Mouse (Mus musculus): Measurements from ENCODE around the gene Cmss1. TPM values are rescaled to one million over a fixed set of nuclear protein-coding genes. Genes with fewer than 3 reads are reported as not detected.

Gene Cmss1
- polyA plus RNA-seq, 1 experiment, result 26.5 TPM

- Histone ChIP-seq H3K27me3 (ENCODE audit: control insufficient read depth, insufficient read depth, insufficient read length) (no peaks in the 10 kb centered on the region), H3K36me3 (ENCODE audit: control insufficient read depth, insufficient read depth) (no peaks in the 10 kb centered on the region), H3K79me2 (ENCODE audit: control insufficient read depth, insufficient read depth) (peaks cover 31% of the 10 kb centered on the region), H3K4me2 (ENCODE audit: low read depth) (no peak overlapping the region), H3ac (ENCODE audit: control insufficient read depth, insufficient read length) (no peak overlapping the region), H3K4me3 (no peak overlapping the region)
- no peak for TF ChIP-seq MYOG (IDR thresholded peaks at IDR 0.05; ENCODE audit: control insufficient read depth in 1 of 3, insufficient read depth in 1 of 3, insufficient read length in 2 of 3, low read depth in 2 of 3)
- no peak for TF ChIP-seq SRF (IDR thresholded peaks at IDR 0.05; ENCODE audit: control insufficient read depth, insufficient read length, low read depth)
- no peak for TF ChIP-seq REST (IDR thresholded peaks at IDR 0.05; ENCODE audit: insufficient read depth, insufficient read length)
- TF ChIP-seq POLR2AphosphoS2 (IDR thresholded peaks at IDR 0.05; ENCODE audit: insufficient read length, low read depth), result no peak
- no peak for TF ChIP-seq TCF12 (IDR thresholded peaks at IDR 0.05; ENCODE audit: insufficient read depth, poor library complexity, severe bottlenecking)
- no peak for TF ChIP-seq CEBPB (IDR thresholded peaks at IDR 0.05; ENCODE audit: insufficient read depth, poor library complexity, severe bottlenecking)
- TF ChIP-seq MYOD1 (IDR thresholded peaks at IDR 0.05; ENCODE audit: control insufficient read depth in 1 of 3, insufficient read length in 2 of 3, low read depth in 2 of 3), result no peak
- TF ChIP-seq MAX (IDR thresholded peaks at IDR 0.05; ENCODE audit: low read depth), result no peak
- no peak for TF ChIP-seq USF1 (IDR thresholded peaks at IDR 0.05; ENCODE audit: low read depth)
- TF ChIP-seq E2F4 (IDR thresholded peaks at IDR 0.05; ENCODE audit: insufficient read depth), result no peak
Observed at GRCm38 (mm10) chr16:57546355-57546754, 60.3 kb downstream of the Cmss1 start.

- H3ac ChIP-seq (ENCODE audit: control insufficient read depth, insufficient read length), result no peak overlapping the region
- H3K79me2 ChIP-seq (ENCODE audit: control insufficient read depth, insufficient read depth), result peaks cover 12% of the 10 kb centered on the region
- H3K4me3 ChIP-seq, result no peak overlapping the region
- no peak overlapping the region for H3K4me2 ChIP-seq (ENCODE audit: low read depth)
- no peaks in the 10 kb centered on the region for H3K27me3 ChIP-seq (ENCODE audit: control insufficient read depth, insufficient read depth, insufficient read length)
- TF ChIP-seq POLR2AphosphoS2 (IDR thresholded peaks at IDR 0.05; ENCODE audit: insufficient read length, low read depth) (no peak), REST (IDR thresholded peaks at IDR 0.05; ENCODE audit: insufficient read depth, insufficient read length) (no peak), USF1 (IDR thresholded peaks at IDR 0.05; ENCODE audit: low read depth) (no peak), TCF12 (IDR thresholded peaks at IDR 0.05; ENCODE audit: insufficient read depth, poor library complexity, severe bottlenecking) (no peak), TCF3 (IDR thresholded peaks at IDR 0.05; ENCODE audit: insufficient read length, low read depth) (no peak), POLR2A (IDR thresholded peaks at IDR 0.05; ENCODE audit: insufficient read length, low read depth) (no peak), MAX (IDR thresholded peaks at IDR 0.05; ENCODE audit: low read depth) (no peak), SRF (IDR thresholded peaks at IDR 0.05; ENCODE audit: control insufficient read depth, insufficient read length, low read depth) (no peak), MYOG (IDR thresholded peaks at IDR 0.05; ENCODE audit: control insufficient read depth in 1 of 3, insufficient read depth in 1 of 3, insufficient read length in 2 of 3, low read depth in 2 of 3) (no peak), MYOD1 (IDR thresholded peaks at IDR 0.05; ENCODE audit: control insufficient read depth in 1 of 3, insufficient read length in 2 of 3, low read depth in 2 of 3) (no peak)
- no peaks in the 10 kb centered on the region for H3K36me3 ChIP-seq (ENCODE audit: control insufficient read depth, insufficient read depth)
Observed at GRCm38 (mm10) chr16:57544441-57544840, 62.2 kb downstream of the Cmss1 start.

GRCm38 (mm10) chr16:57543243-57543642, 63.4 kb downstream of the Cmss1 start:
- Histone ChIP-seq H3K4me2 (ENCODE audit: low read depth) (no peak overlapping the region), H3ac (ENCODE audit: control insufficient read depth, insufficient read length) (no peak overlapping the region), H3K4me3 (no peak overlapping the region), H3K79me2 (ENCODE audit: control insufficient read depth, insufficient read depth) (peaks cover 2% of the 10 kb centered on the region), H3K27me3 (ENCODE audit: control insufficient read depth, insufficient read depth, insufficient read length) (no peaks in the 10 kb centered on the region), H3K36me3 (ENCODE audit: control insufficient read depth, insufficient read depth) (no peaks in the 10 kb centered on the region)
- no peak for TF ChIP-seq MAX (IDR thresholded peaks at IDR 0.05; ENCODE audit: low read depth)
- TF ChIP-seq TCF12 (IDR thresholded peaks at IDR 0.05; ENCODE audit: insufficient read depth, poor library complexity, severe bottlenecking), result no peak
- no peak for TF ChIP-seq USF1 (IDR thresholded peaks at IDR 0.05; ENCODE audit: low read depth)
- no peak for TF ChIP-seq POLR2A (IDR thresholded peaks at IDR 0.05; ENCODE audit: insufficient read length, low read depth)
- TF ChIP-seq MYOD1 (IDR thresholded peaks at IDR 0.05; ENCODE audit: control insufficient read depth in 1 of 3, insufficient read length in 2 of 3, low read depth in 2 of 3), result no peak
- no peak for TF ChIP-seq REST (IDR thresholded peaks at IDR 0.05; ENCODE audit: insufficient read depth, insufficient read length)
- no peak for TF ChIP-seq POLR2AphosphoS2 (IDR thresholded peaks at IDR 0.05; ENCODE audit: insufficient read length, low read depth)
- no peak for TF ChIP-seq TCF3 (IDR thresholded peaks at IDR 0.05; ENCODE audit: insufficient read length, low read depth)
- no peak for TF ChIP-seq SRF (IDR thresholded peaks at IDR 0.05; ENCODE audit: control insufficient read depth, insufficient read length, low read depth)
- no peak for TF ChIP-seq MYOG (IDR thresholded peaks at IDR 0.05; ENCODE audit: control insufficient read depth in 1 of 3, insufficient read depth in 1 of 3, insufficient read length in 2 of 3, low read depth in 2 of 3)
- TF ChIP-seq CEBPB (IDR thresholded peaks at IDR 0.05; ENCODE audit: insufficient read depth, poor library complexity, severe bottlenecking), result no peak
- no peak for TF ChIP-seq E2F4 (IDR thresholded peaks at IDR 0.05; ENCODE audit: insufficient read depth)

- no peaks in the 10 kb centered on the region for H3K79me2 ChIP-seq (ENCODE audit: control insufficient read depth, insufficient read depth)
- TF ChIP-seq MAX (IDR thresholded peaks at IDR 0.05; ENCODE audit: low read depth), result no peak
- no peak for TF ChIP-seq SRF (IDR thresholded peaks at IDR 0.05; ENCODE audit: control insufficient read depth, insufficient read length, low read depth)
- TF ChIP-seq E2F4 (IDR thresholded peaks at IDR 0.05; ENCODE audit: insufficient read depth), result no peak
- no peak for TF ChIP-seq MYOG (IDR thresholded peaks at IDR 0.05; ENCODE audit: control insufficient read depth in 1 of 3, insufficient read depth in 1 of 3, insufficient read length in 2 of 3, low read depth in 2 of 3)
- TF ChIP-seq POLR2A (IDR thresholded peaks at IDR 0.05; ENCODE audit: insufficient read length, low read depth), result no peak
- TF ChIP-seq MYOD1 (IDR thresholded peaks at IDR 0.05; ENCODE audit: control insufficient read depth in 1 of 3, insufficient read length in 2 of 3, low read depth in 2 of 3), result no peak
- TF ChIP-seq POLR2AphosphoS2 (IDR thresholded peaks at IDR 0.05; ENCODE audit: insufficient read length, low read depth), result no peak
- no peak for TF ChIP-seq TCF12 (IDR thresholded peaks at IDR 0.05; ENCODE audit: insufficient read depth, poor library complexity, severe bottlenecking)
- TF ChIP-seq USF1 (IDR thresholded peaks at IDR 0.05; ENCODE audit: low read depth), result no peak
- TF ChIP-seq REST (IDR thresholded peaks at IDR 0.05; ENCODE audit: insufficient read depth, insufficient read length), result no peak
- no peak for TF ChIP-seq TCF3 (IDR thresholded peaks at IDR 0.05; ENCODE audit: insufficient read length, low read depth)
- TF ChIP-seq CEBPB (IDR thresholded peaks at IDR 0.05; ENCODE audit: insufficient read depth, poor library complexity, severe bottlenecking), result no peak
- H3K27me3 ChIP-seq (ENCODE audit: control insufficient read depth, insufficient read depth, insufficient read length), result no peaks in the 10 kb centered on the region
- H3K4me3 ChIP-seq, result no peak overlapping the region
- no peaks in the 10 kb centered on the region for H3K36me3 ChIP-seq (ENCODE audit: control insufficient read depth, insufficient read depth)
- H3K4me2 ChIP-seq (ENCODE audit: low read depth), result no peak overlapping the region
- no peak overlapping the region for H3ac ChIP-seq (ENCODE audit: control insufficient read depth, insufficient read length)
Observed at GRCm38 (mm10) chr16:57536511-57536910, 70.2 kb downstream of the Cmss1 start.

Measured in myocyte (in vitro differentiated cells).